Mouse (Mus musculus): ENCODE results near the gene Cabin1.

- TF ChIP-seq MAX (IDR thresholded peaks at IDR 0.05; ENCODE audit: low read depth), result no peak
- no peak for TF ChIP-seq TCF12 (IDR thresholded peaks at IDR 0.05; ENCODE audit: insufficient read depth, poor library complexity, severe bottlenecking)
- no peak for TF ChIP-seq POLR2A (IDR thresholded peaks at IDR 0.05; ENCODE audit: insufficient read length, low read depth)
- no peak for TF ChIP-seq USF1 (IDR thresholded peaks at IDR 0.05; ENCODE audit: low read depth)
- no peak for TF ChIP-seq MYOD1 (IDR thresholded peaks at IDR 0.05; ENCODE audit: control insufficient read depth in 1 of 3, insufficient read length in 2 of 3, low read depth in 2 of 3)
- TF ChIP-seq SRF (IDR thresholded peaks at IDR 0.05; ENCODE audit: control insufficient read depth, insufficient read length, low read depth), result no peak
These were observed 58.3 kb downstream of the Cabin1 start for GRCm38 (mm10) chr10:75705681-75706400.
